Mouse (Mus musculus) lung, adult 2 months (tissue): ENCODE results near the gene Ctps.

ENCODE experiments used
- CTCF ChIP-seq: fragments of 200-500 bp; IDR thresholded peaks from 2 replicates; pipeline ENCODE4 v1.5.1; 2011; ENCODE audit warnings: mild to moderate bottlenecking, low read length, control low read depth; ENCODE audit not compliant: insufficient read depth
- POLR2A ChIP-seq: fragments of 200-500 bp; IDR thresholded peaks from 2 replicates; pipeline ENCODE4 v1.6.1; 2011; ENCODE audit warnings: low read depth, mild to moderate bottlenecking, control low read depth, low read length, borderline replicate concordance; ENCODE audit errors: extremely low read depth

GRCm38 (mm10) chr4:120581711-120582110 is 11.6 kb upstream of the Ctps start:
- TF ChIP-seq POLR2A (no peak), CTCF (no peak)
